Mouse (Mus musculus): ENCODE data around the gene Sppl3.

The Sppl3 gene

GRCm38 (mm10) chr5:115126578-115127312, 115.8 kb downstream of the Sppl3 start:
- DNase-seq (ENCODE audit: low spot score), result no peak

- DNase-seq (ENCODE audit: low spot score), result peak; percentile 51
Measured at GRCm38 (mm10) chr5:115127421-115128179, 116.7 kb downstream of the Sppl3 start.

GRCm38 (mm10) chr5:115129328-115129727, 118.4 kb downstream of the Sppl3 start:
- DNase-seq (ENCODE audit: low spot score), result no peak

- no peak for DNase-seq (ENCODE audit: low spot score)
Measured at GRCm38 (mm10) chr5:115132465-115132864, 121.5 kb downstream of the Sppl3 start.

- no peak for DNase-seq (ENCODE audit: low spot score)
Measured at GRCm38 (mm10) chr5:115133358-115134066, 122.6 kb downstream of the Sppl3 start.

- peak; percentile 93 for DNase-seq (ENCODE audit: low spot score)
Measured at GRCm38 (mm10) chr5:115134234-115135165, 123.6 kb downstream of the Sppl3 start, which contains the start of gene Unc119b. TSS of gene Unc119b (minus strand) at chr5:115134975.

- DNase-seq (ENCODE audit: low spot score), result no peak
Measured at GRCm38 (mm10) chr5:115139124-115139523, 128.2 kb downstream of the Sppl3 start.

- DNase-seq (ENCODE audit: low spot score), result no peak
Measured at GRCm38 (mm10) chr5:115140726-115141125, 129.8 kb downstream of the Sppl3 start.

GRCm38 (mm10) chr5:115142166-115142697, 131.3 kb downstream of the Sppl3 start:
- no peak for DNase-seq (ENCODE audit: low spot score)

- DNase-seq (ENCODE audit: low spot score), result no peak
Measured at GRCm38 (mm10) chr5:115143552-115143951, 132.6 kb downstream of the Sppl3 start.

GRCm38 (mm10) chr5:115144471-115144870, 133.5 kb downstream of the Sppl3 start:
- DNase-seq (ENCODE audit: low spot score), result no peak

GRCm38 (mm10) chr5:115145253-115145968, 134.5 kb downstream of the Sppl3 start:
- DNase-seq (ENCODE audit: low spot score), result no peak

GRCm38 (mm10) chr5:115145976-115146746, 135.2 kb downstream of the Sppl3 start:
- no peak for DNase-seq (ENCODE audit: low spot score)

- DNase-seq (ENCODE audit: low spot score), result no peak
Measured at GRCm38 (mm10) chr5:115146747-115147130, 135.8 kb downstream of the Sppl3 start.

- no peak for DNase-seq (ENCODE audit: low spot score)
Measured at GRCm38 (mm10) chr5:115147388-115147787, 136.5 kb downstream of the Sppl3 start.

- no peak for DNase-seq (ENCODE audit: low spot score)
Measured at GRCm38 (mm10) chr5:115148378-115148777, 137.4 kb downstream of the Sppl3 start.
